Mouse (Mus musculus): ENCODE measurements around the gene Atp6v0d1.

Atp6v0d1 gene

DNA sequence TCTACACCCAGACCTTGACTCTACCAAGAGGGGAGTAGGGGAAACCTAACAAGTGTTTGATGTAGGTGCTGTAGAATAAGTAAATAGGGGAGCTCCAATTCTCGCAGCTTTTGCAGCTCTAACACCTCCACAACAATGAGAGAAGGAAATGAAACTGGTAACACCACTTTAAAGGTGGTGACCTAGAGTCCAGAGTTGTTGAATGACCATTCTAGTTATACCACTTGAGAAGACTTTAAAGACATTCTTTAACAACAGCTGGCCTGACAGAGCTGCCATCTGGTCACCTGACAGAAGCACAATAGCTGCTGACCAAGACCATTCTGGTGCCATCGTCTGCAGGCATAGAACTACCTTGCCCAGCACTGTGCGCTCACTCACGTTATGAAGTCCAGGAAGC lies 26.9 kb downstream of the Atp6v0d1 start:
- DNase-seq (ENCODE audit: low spot score in 2 of 2), result no peak

DNA sequence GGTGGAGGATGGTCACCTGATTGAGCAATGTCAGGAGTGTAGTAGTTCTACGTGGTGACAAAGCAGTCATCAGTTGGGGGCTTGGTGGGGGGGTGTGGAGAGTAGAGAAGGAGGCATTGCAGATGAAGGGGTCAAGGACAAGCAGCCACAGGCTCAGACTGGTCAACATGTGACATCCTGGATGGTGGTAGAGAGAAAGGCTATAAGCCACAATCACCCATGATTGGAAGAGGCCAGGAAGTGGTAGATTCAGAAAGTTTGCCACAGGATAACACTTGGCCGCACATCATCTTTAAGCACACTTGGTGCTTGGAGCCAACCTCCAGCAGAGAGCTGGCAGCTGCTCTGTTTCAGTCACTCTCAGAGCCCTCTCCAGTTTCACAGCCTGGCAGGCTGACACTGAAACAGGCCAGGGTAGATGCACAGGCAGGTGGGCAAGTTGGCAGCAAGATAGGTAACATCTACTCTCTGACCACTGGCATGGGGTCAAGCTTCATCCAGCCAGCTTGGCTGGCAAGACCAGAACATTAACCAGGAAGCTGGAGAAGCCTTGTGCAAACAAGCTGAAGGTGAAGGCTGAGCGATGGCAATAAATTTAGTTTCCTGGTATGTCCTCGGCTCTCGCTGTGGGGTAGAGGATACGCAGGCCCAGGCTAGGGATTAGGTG lies 28.7 kb downstream of the Atp6v0d1 start:
- DNase-seq (ENCODE audit: low spot score in 2 of 2), result no peak

- DNase-seq (ENCODE audit: low spot score in 2 of 2), result peak in 1 of 2 experiments; percentile 42
These were observed 29.3 kb downstream of the Atp6v0d1 start for GRCm38 (mm10) chr8:105536546-105536945.

- DNase-seq (ENCODE audit: low spot score in 2 of 2), result peak; percentile 37 to 81
These were observed 31.9 kb downstream of the Atp6v0d1 start for GRCm38 (mm10) chr8:105533892-105534329.

- DNase-seq (ENCODE audit: low spot score in 2 of 2), result no peak
These were observed 32.4 kb downstream of the Atp6v0d1 start for GRCm38 (mm10) chr8:105533439-105533838.

DNA sequence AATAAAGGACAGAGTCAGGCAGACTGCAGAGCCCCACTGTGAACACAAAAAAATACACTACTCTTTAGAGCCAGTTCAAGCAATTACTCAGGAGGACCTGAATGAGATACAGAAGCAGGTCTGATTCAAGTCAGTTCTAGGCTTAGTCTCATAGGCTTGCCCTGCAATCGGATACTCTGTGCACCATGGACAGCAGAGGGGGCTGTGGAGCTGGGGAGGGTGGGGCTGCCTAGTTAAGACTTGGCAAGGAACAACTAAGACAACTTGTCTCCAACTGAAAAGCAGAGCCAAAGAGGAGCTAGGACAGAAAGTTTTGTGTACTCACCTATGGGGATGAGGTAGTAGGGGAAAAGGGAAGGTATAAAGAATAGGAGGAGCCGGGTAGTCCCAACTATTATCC lies 34.1 kb downstream of the Atp6v0d1 start:
- DNase-seq (ENCODE audit: low spot score in 2 of 2), result peak in 1 of 2 experiments; percentile 44

- no peak for DNase-seq (ENCODE audit: low spot score in 2 of 2)
These were observed 36.6 kb downstream of the Atp6v0d1 start for GRCm38 (mm10) chr8:105529271-105529670.

GRCm38 (mm10) chr8:105528206-105528605 lies 37.6 kb downstream of the Atp6v0d1 start:
- no peak for DNase-seq (ENCODE audit: low spot score in 2 of 2)

DNA sequence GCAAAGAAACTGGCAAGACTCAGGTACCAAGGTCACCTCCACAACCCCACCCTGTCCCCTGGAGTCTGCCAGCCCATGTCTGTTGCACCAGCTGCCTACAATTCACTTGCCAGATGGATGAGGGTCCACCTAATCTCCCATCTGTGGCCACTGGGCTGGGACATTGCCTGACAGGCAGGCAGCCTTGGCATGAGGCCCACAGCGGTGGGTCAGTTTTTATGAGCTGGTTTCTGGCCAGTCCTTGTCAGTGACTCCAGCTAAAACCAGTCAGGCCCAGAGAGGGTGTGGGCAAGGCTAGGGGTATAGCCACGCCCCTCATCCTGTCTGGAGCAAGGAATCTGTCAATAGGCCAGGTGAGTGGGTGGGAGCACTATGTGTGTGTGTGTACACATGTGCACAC lies 38.7 kb downstream of the Atp6v0d1 start:
- no peak for DNase-seq (ENCODE audit: low spot score in 2 of 2)

GRCm38 (mm10) chr8:105522890-105523289 lies 43.0 kb downstream of the Atp6v0d1 start:
- no peak for DNase-seq (ENCODE audit: low spot score in 2 of 2)

- DNase-seq (ENCODE audit: low spot score in 2 of 2), result no peak
These were observed 43.7 kb downstream of the Atp6v0d1 start for GRCm38 (mm10) chr8:105521995-105522769.

DNA sequence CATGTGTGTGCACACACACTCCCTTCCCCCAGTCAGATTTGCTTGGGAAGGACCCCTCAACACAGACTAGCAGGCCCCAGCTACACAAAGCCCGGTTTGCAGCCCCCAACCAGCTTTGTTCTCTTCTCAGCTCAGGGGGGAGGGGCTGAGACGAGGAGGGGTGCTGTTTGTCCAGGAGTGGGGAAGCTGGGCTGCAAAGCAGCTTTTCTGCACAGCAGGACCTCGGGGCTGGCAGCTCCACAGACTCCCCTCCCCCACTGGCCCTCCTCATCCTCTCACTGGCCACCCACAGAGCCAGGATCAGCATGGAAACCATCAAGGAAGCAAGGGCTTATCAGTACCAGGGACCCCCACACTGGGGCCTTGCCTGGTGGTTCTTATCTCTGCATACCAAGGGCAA lies 44.8 kb downstream of the Atp6v0d1 start:
- DNase-seq (ENCODE audit: low spot score in 2 of 2), result no peak

DNA sequence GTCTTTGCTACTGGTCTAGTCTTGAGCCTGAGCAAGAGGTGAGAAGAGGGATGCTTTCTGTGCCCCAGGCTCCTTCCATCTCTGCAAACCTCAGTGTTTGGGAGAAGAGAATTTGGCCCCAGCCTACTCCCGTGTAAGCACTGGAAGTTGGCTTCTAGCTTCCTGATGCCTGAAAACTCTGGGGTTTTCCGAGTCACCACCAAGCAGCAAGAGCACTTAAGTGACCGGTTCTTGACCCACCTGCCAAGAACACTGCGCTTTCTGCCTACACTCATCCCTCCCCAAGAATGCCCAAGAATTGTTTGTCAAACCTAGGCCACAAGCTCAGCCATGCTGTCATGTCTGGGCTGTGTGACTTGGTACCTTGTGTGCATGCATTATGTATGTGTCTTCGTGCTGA lies 45.3 kb downstream of the Atp6v0d1 start:
- no peak for DNase-seq (ENCODE audit: low spot score in 2 of 2)

DNA sequence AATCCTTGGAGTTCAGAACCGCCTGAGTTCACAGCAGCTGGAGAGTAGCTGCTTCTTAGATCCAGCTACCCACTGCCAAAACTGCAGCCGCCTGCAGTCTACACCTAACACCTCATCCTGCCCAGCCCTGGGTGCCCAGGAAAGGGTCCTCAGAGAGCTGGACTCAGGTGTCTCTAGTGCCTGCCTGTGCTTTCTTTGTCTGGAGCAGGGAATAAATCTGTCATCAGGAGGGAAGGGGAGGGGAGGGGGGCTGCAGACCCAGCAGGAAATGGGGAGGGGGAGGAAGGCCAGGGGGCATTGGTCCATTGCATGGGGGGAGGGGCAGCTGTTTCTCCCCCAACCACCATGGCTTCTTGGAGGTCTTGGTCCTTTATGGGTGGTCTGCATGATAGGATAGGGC lies 46.3 kb downstream of the Atp6v0d1 start:
- no peak for DNase-seq (ENCODE audit: low spot score in 2 of 2)

DNA sequence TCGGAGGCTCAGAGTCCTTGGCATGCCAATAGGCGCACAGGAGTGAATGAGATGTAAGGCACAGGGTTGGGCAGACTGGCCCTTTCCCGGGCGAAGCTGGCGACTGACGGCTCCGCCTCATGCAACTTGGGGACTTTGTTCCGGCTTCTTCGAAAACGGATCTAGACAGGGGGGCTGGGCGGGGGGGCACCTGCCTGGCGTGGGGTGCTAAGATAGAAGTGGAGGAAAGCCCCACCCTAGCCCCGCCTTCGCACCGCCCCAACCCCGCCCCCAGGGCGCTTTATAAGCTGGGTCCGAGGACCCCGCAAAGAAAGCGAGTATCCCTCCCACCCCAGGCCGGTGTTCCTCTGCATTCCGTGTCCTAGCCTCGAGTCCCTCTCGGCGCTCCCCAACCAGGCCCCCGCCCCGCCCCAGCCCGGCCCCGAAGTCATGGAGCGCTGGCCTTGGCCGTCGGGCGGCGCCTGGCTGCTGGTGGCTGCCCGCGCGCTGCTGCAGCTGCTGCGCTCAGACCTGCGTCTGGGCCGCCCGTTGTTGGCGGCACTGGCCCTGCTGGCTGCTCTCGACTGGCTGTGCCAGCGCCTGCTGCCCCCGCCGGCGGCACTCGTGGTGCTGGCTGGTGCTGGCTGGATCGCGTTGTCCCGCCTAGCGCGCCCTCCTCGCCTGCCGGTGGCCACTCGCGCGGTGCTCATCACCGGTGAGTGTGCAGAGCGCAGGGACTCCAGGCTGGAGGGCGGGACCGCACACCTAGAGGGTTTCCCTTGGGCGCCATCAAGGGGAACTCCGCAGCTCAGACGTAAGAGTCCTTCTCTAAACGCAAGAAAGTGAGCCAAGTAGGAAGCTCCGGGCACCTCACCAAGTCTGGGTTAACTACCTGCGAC lies 47.2 kb downstream of the Atp6v0d1 start, which contains the start of gene Hsd11b2:
Hsd11b2 (plus strand) TSS at position 320 of the 878 bp plus-strand sequence.
- DNase-seq (ENCODE audit: low spot score in 2 of 2), result peak; percentile 62

DNA sequence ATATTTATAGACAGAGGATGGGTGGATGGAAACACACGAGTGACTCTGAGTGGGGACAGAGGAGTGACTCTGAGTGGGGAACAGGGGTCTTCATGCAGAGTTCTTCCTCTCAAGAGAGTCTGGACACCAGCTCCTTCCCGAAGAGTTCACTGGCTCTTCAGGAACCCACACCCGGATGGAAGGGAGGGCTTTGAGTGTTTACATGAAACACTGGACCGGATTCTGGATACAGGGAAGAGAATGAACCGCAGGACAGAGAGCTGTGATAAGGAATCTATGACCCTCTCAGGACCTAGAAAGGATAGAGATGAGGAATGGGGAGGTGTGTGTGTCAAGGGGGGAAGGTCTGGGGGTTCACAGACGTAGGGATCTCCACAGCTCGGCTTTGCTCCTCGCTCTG lies 48.5 kb downstream of the Atp6v0d1 start:
- DNase-seq (ENCODE audit: low spot score in 2 of 2), result no peak

GRCm38 (mm10) chr8:105516018-105516645 lies 49.7 kb downstream of the Atp6v0d1 start:
- peak; percentile 75 to 81 for DNase-seq (ENCODE audit: low spot score in 2 of 2)

GRCm38 (mm10) chr8:105514656-105515055 lies 51.2 kb downstream of the Atp6v0d1 start:
- DNase-seq (ENCODE audit: low spot score in 2 of 2), result no peak

- DNase-seq (ENCODE audit: low spot score in 2 of 2), result no peak
These were observed 51.7 kb downstream of the Atp6v0d1 start for GRCm38 (mm10) chr8:105514194-105514593.

DNA sequence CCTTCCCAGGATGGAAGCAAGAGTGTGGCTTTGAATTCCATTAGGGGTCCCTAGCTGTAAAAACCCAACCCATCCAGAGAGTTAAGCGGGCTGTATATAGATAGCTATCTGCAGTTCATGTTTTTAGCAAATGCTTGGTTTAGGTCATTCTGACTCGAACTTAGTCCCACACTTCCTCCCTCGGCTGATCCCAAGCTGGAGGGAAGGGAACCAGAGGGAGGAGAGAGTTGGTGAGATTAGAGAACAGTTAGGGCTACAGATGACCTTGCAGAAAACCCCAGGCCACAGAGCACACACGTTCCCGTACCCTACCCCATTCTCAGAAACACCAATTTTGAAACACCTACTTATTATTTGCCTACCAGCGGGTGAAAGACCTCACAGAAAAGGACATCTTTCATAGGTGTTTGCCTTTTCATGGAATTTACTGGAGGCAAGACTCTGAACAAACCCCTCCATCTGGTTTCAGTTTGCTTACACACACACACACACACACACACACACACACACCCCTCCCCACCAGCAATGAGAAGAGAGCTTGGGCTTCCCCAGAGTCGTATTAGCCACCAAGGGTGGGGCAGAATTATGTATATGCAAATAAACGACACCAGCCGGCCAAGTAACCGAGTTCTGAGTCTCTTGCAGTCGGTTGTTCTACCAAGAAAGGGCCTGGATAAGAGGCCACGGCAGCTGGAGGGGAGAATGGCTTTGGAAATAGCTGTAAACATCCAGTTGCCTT lies 55.7 kb downstream of the Atp6v0d1 start:
- DNase-seq (ENCODE audit: low spot score in 2 of 2), result no peak

GRCm38 (mm10) chr8:105508758-105509157 lies 57.1 kb downstream of the Atp6v0d1 start:
- no peak for DNase-seq (ENCODE audit: low spot score in 2 of 2)
